Mouse (Mus musculus): ENCODE data around the gene AC140267.1. TPM values are rescaled to one million over a fixed set of nuclear protein-coding genes. Genes with fewer than 3 reads are reported as not detected.

Gene AC140267.1
- polyA plus RNA-seq (2015; fragmentation: Illumina TruSeq; extraction: RNeasy Lipid Tissue Mini Kit (QIAGEN cat#74804); ENCODE audit: insufficient read depth, low replicate concordance): not detected

DNA sequence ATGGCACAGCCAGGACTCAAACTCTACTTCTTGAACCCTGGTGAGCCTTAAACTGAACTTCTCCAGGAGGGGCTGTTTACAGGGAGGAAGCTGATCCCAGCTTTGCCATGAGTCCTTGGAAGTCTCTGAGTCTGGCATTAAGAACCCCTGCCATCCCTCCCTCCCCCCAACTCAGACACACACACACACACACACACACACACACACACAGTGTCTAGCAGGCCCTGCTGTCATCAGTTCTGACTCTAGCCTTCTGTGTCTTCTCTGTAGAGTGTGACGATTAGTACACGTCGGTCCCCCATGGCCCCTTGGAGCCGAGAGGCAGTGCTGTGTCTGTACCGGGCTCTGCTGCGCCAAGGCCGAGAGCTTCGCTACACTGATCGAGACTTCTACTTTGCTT, at the start of gene AC140267.1:
Gene AC140267.1 (plus strand): TSS at position 301 of the 400 bp plus-strand sequence.

DNA sequence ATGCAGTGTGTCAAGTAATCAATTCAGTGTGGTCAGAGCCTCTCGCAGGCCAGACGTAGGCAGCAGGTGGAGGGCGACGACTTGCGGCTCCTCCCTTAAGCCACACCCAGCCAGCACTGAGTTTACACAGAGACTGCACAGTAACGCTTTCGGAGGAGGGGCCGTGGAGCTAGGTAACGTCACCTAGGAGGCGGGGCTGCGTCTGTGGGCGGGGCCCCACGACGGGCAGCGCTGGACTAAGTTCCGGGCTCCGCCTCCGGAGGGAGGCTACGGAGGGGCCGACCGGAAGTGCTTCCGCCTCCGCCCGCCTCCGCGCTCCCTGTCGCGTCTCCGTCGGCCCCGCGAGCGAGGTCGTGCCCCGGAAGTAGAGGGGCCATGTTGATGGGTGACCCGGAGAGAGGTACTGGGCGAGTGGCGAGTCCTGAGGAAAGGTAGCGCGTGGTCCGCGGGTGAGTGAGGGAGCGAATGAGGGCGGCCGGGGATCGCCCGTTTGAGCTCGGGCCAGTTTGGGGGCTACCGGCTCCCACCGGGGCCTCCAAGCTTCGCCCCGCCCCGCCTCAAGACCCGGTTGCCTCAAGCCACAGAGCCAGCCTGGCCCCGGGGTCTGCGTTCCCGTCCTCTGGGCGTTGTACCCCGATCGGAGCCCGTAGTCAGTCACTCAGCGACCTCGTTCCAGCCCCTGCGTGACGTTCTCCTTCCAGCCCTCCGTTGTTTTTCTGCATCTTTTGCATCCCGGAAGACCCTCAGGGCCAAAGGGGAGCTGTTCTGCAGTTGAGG, 1.7 kb upstream of the AC140267.1 start, which contains the start of gene Mief1:
Gene Mief1 (plus strand): TSS at position 286 of the 777 bp plus-strand sequence.

DNA sequence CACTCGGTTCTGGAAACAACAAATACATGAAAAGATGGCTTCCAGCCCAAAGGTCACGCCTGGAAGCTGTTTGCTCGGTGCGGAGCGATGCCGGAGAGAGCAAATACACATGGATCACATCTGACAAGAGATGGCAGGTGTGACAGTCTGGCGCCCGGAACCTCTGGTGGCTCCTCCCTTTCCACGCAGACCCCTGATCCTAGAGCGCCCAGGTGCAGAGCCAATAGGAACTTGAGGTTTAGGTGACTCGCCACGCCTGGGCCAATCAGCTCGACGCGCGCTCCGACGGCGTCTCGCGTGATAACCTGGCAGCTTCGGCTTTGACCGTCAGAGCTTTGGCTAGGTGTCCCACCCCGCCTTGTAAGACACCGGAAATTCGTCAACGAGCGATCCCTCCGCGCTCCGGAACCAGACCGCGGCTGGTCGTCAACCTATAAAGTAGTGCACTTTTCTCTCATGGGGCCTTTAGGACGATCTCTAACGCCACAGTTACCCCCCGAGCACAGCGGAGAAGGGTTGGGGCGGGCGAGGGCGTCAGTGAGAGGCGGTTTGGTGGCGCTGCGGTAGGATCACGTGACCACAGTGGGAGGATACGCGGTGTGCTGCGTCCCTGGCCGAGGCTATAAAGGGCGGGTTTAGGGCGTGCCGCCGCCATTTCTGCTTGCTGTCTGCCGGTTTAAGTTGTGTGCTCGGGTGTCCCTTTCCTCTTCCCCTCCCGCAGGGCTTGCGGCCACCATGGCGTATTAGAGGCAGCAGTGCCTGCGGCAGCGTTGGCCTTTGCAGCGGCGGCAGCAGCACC, 19.4 kb downstream of the AC140267.1 start, which contains the start of gene Atf4:
Gene Atf4 (plus strand): TSS at position 338 of the 799 bp plus-strand sequence.

GRCm38 (mm10) chr15:80263610-80264575, 28.3 kb downstream of the AC140267.1 start, which contains the start of gene Rps19bp1:
TSS of gene Rps19bp1 (minus strand) at chr15:80264315.

Other genes starting within 250 kb of the AC140267.1 start
- gene Pdgfb, start 220.9 kb upstream of the AC140267.1 start, polyA plus RNA-seq (2015; fragmentation: Illumina TruSeq; extraction: RNeasy Lipid Tissue Mini Kit (QIAGEN cat#74804); ENCODE audit: insufficient read depth, low replicate concordance): 4.6 TPM
- gene Syngr1, start 144.5 kb upstream of the AC140267.1 start, polyA plus RNA-seq (2015; fragmentation: Illumina TruSeq; extraction: RNeasy Lipid Tissue Mini Kit (QIAGEN cat#74804); ENCODE audit: insufficient read depth, low replicate concordance): 0.41 TPM
- 1,491 TPM for gene Rpl3, start 144.0 kb upstream of the AC140267.1 start, polyA plus RNA-seq (2015; fragmentation: Illumina TruSeq; extraction: RNeasy Lipid Tissue Mini Kit (QIAGEN cat#74804); ENCODE audit: insufficient read depth, low replicate concordance)
- gene Tab1, start 102.7 kb upstream of the AC140267.1 start, polyA plus RNA-seq (2015; fragmentation: Illumina TruSeq; extraction: RNeasy Lipid Tissue Mini Kit (QIAGEN cat#74804); ENCODE audit: insufficient read depth, low replicate concordance): 5.5 TPM
- 4.2 TPM for gene Mgat3, start 62.1 kb upstream of the AC140267.1 start, polyA plus RNA-seq (2015; fragmentation: Illumina TruSeq; extraction: RNeasy Lipid Tissue Mini Kit (QIAGEN cat#74804); ENCODE audit: insufficient read depth, low replicate concordance)
- gene Mief1, start 1.8 kb upstream of the AC140267.1 start, polyA plus RNA-seq (2015; fragmentation: Illumina TruSeq; extraction: RNeasy Lipid Tissue Mini Kit (QIAGEN cat#74804); ENCODE audit: insufficient read depth, low replicate concordance): 17.5 TPM
- gene Atf4, start 19.3 kb downstream of the AC140267.1 start, polyA plus RNA-seq (2015; fragmentation: Illumina TruSeq; extraction: RNeasy Lipid Tissue Mini Kit (QIAGEN cat#74804); ENCODE audit: insufficient read depth, low replicate concordance): 179 TPM
- gene Rps19bp1, start 28.5 kb downstream of the AC140267.1 start, polyA plus RNA-seq (2015; fragmentation: Illumina TruSeq; extraction: RNeasy Lipid Tissue Mini Kit (QIAGEN cat#74804); ENCODE audit: insufficient read depth, low replicate concordance): 16.5 TPM
- 11.5 TPM for gene Cacna1i, start 51.4 kb downstream of the AC140267.1 start, polyA plus RNA-seq (2015; fragmentation: Illumina TruSeq; extraction: RNeasy Lipid Tissue Mini Kit (QIAGEN cat#74804); ENCODE audit: insufficient read depth, low replicate concordance)

Measured in spleen, adult 10 weeks (tissue).